Mouse (Mus musculus) cortical plate, adult 2 months (tissue): ENCODE measurements around the gene Slc25a48. TPM values are rescaled to one million over a fixed set of nuclear protein-coding genes. Genes with fewer than 3 reads are reported as not detected.

Experiments used
- H3K27ac ChIP-seq: fragments of 200-500 bp; 2 replicates; pipeline ENCODE4 v1.5.1; 2012; ENCODE audit warnings: low read length, control low read depth, inconsistent platforms; ENCODE audit not compliant: insufficient read depth
- H3K4me1 ChIP-seq: fragments of 200-500 bp; 2 replicates; pipeline ENCODE4 v1.6.1; 2011; ENCODE audit warnings: low read length; ENCODE audit not compliant: control insufficient read depth, insufficient read depth
- H3K4me3 ChIP-seq: fragments of 200-500 bp; 2 replicates; pipeline ENCODE4 v1.5.1; 2011; ENCODE audit warnings: mild to moderate bottlenecking, low read length, control low read depth; ENCODE audit not compliant: insufficient read depth
- CTCF ChIP-seq: fragments of 200-500 bp; IDR thresholded peaks from 2 replicates; pipeline ENCODE4 v1.5.1; 2011; ENCODE audit warnings: mild to moderate bottlenecking, control low read depth, low read length; ENCODE audit not compliant: insufficient read depth; ENCODE audit errors: extremely low read depth
- POLR2A ChIP-seq: fragments of 200-500 bp; IDR thresholded peaks from 2 replicates; pipeline ENCODE4 v1.6.1; 2011; ENCODE audit warnings: mild to moderate bottlenecking, low read length, control low read depth; ENCODE audit not compliant: insufficient read depth; ENCODE audit errors: extremely low read depth
- polyA plus RNA-seq: library from polyadenylated mRNA; depleted of rRNA; stranded (reverse); fragments of >200 nt; gene quantifications from 2 replicates; pipeline ENCODE4 v1.2.3, GENCODE M21; 2012

The Slc25a48 gene
- polyA plus RNA-seq, 1 experiment, result 0.04 TPM

DNA sequence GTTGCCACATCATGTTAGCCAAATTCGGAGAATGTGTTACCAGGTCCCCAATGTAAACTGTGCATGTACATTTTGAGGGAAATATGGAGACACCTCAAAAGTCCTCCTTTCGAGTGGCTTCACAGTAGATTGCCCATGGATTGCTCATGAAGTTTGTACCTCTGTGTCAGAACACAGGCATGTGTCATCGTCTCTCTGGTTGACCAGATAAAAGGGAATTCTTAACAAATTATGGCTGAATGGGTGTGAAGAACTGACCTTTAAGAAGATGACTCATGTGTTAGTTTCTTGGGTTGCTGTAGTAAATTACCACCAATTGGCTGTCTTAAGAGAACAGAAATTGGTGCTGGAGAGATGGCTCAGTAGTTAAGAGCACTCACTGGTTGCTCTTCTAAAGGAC lies 6.0 kb downstream of the Slc25a48 start:
- Histone ChIP-seq H3K27ac (no peak overlapping the region), H3K4me1 (no peaks in the 10 kb centered on the region), H3K4me3 (no peak overlapping the region)
- TF ChIP-seq POLR2A (no peak), CTCF (no peak)

DNA sequence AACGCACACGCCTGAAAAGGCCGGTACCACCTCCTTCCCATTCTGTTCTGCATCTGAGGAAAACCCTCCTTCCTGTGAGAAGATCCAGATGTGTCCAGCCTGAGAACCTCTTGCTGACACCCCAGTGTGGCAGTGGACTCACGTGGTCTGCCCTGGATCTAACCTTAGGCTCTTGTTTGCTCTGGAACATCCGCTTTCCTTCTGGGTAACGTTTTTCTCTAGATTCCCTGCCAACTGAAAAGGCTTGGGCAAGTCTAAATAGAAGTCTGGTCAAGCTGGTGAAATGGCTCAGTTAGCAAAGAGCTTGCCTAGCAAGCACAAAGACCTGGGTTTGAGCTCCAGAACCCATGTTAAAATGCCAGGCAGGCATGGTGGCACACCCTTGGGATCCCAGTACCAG lies 6.8 kb downstream of the Slc25a48 start:
- peaks cover 2% of the 10 kb centered on the region; the same call in 1 of the 2 replicates for H3K4me1 ChIP-seq

DNA sequence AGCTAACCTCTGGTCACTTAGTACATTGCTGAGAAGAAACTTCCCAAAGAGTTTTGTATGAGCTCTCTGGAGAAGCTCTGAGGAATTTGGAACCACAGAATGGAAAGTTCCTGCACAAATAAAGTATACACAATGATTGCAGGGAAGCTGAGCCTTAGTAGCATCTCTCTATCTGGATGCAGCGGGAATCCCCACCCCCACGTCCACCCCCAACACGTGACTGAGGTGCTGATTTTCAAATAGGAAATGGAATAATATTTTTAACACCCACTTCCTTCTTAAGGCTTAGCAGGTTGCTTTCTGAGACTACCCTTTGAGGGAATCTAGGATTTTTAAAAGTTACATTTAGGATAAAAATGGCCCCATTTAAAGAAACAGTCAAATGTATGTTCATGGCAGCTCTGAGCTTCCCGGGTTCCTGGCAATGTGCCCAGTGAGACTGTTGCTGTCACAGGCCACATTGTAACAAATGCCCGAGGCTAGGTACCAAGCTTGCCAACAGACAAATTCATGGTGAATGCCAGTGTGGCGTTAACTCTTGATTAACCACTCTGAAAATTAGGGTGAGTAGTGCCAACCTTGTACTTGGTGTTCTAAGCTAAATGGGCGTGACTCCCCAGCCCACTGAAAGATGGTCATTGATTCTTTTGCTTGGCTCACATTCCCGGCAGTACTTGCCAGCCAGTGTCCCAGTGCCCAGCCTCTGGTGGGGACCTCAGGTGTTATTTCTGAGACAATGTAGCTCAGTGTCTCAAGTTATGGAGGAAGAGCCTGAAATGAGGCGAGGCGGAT lies 11.3 kb downstream of the Slc25a48 start:
- Histone ChIP-seq H3K4me1 (peaks cover 2% of the 10 kb centered on the region; the same call in 1 of the 2 replicates), H3K4me3 (no peak overlapping the region), H3K27ac (no peak overlapping the region)
- TF ChIP-seq POLR2A (no peak), CTCF (no peak)

More for the DNA sequence above, 6.8 kb downstream of the Slc25a48 start:
- H3K4me3 ChIP-seq, result no peak overlapping the region
- no peak overlapping the region for H3K27ac ChIP-seq
- no peak for TF ChIP-seq CTCF
- no peak for TF ChIP-seq POLR2A

DNA sequence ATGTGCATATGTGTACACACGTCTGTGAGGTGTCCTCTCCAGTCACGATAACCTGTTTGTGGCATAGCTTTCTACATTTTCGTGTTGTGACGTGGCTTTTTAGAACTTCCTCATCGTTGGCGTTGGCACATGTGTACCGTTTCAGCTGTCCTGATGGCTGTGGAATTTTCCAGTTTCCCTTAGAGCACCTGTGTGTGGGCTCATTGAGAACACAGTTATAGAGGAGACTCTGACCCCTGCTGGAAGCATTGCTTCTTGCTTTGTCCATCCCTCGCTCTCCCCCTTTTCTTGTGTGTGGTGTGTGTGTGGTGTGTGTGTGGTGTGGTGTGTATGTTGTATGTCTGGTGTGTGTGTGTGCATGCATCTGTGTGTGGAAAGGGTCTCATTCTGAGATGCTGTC lies 11.9 kb downstream of the Slc25a48 start:
- H3K4me3 ChIP-seq, result no peak overlapping the region
- H3K4me1 ChIP-seq, result peaks cover 2% of the 10 kb centered on the region; the same call in 1 of the 2 replicates
- H3K27ac ChIP-seq, result no peak overlapping the region
- TF ChIP-seq CTCF (no peak), POLR2A (no peak)

DNA sequence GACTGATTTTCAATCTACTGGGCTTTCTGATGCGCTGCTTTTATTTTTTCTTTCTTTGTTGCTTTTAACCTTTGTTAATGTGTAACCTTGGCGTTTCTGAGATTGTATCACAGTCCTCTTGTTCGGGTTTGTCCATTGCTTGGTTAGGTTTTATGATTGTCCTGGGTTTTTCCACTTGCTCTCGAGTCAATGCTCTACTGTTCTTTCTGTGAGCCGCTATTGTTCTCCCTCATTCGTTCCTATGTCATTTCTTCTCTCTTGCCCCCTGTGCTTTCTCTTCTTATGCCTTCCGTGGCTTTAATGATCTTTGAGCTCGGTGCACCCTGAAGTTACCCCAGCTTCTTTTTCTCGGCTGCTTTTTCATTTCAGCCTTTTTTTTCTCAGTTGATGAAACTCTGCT lies 19.8 kb downstream of the Slc25a48 start:
- Histone ChIP-seq H3K4me3 (no peak overlapping the region), H3K27ac (peak overlapping the region; percentile 81)
- TF ChIP-seq POLR2A, result no peak
- TF ChIP-seq CTCF, result no peak

DNA sequence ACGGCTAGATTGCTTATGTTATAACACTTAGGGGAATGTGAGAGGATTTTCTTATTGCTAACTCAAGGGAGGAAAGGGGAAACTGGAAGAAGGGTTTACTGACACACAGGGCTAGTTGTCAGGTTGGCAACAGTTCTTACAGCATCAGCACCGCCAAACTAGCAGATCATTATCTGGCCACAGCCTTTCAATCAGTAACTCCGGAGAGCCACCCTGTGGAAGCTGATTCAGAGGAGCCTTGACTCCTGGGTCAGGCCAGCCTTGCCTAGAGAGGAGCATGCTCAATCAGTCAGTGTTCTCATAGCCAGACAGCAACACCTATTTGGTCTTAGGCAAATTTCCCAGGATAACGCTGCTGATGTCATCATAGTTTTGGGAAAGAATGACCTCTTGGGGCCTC lies 23.3 kb downstream of the Slc25a48 start:
- H3K27ac ChIP-seq, result no peak overlapping the region
- TF ChIP-seq CTCF, result no peak
- no peak for TF ChIP-seq POLR2A
- H3K4me1 ChIP-seq, result no peaks in the 10 kb centered on the region
- H3K4me3 ChIP-seq, result no peak overlapping the region

More for the DNA sequence above, 19.8 kb downstream of the Slc25a48 start:
- no peaks in the 10 kb centered on the region for H3K4me1 ChIP-seq

DNA sequence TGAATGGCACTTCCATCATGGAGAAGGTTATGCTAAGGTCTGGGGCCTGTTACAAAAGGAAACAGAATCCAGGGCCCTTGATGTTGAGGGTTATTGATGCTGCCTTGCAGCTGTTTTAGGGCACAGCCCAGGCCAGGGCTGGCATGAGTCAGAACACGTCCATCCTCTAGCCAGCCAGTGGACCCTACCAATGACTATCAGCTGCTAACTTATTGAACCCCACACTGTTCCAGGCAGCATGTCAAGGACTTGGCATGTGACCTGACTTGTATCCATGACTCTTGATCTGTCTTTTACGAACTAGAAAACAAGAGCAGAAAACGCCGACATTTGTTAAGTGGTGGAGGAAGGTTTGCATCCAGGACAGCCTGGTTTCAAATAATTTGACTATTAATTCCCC lies 24.6 kb downstream of the Slc25a48 start:
- Histone ChIP-seq H3K4me1 (no peaks in the 10 kb centered on the region), H3K27ac (no peak overlapping the region), H3K4me3 (no peak overlapping the region)
- no peak for TF ChIP-seq CTCF

DNA sequence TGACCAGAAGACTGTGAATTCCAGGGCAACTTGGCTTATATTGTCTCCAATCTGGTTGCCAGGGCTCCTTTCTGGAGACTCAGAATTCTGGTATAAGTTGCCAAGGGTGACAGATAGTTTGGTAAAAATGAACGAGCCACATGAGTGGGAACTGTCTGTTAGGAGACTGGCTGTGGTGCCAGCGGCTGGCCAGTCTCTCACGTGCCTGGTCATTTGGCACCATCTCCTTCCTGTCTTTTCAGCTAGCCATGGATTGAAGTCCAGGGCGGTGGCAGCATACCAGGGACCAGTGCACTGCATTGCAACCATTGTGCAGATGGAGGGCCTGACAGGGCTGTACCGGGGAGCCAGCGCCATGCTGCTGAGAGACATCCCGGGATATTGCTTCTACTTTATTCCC lies 25.1 kb downstream of the Slc25a48 start:
- H3K27ac ChIP-seq, result no peak overlapping the region
- TF ChIP-seq POLR2A (no peak), CTCF (no peak)
- no peaks in the 10 kb centered on the region for H3K4me1 ChIP-seq
- H3K4me3 ChIP-seq, result no peak overlapping the region

DNA sequence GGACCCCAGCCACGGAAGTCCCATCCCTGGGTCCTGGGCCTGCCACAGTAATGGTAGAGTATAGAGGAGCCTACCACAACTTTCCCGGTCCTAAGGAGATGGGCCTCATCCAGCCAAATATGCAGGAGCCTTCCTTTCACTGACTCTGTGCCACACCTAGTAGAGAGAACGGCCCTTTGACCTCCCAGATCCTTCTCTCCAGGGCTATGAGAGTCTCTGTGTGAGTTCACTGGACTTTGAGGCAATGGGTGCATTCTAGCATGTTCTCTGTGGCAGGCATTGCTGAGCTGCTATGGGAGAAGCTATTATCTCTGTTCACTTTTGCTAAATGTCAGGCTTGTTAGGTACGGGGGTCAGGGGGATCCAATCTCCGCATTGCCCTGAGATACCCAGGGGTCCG lies 25.6 kb downstream of the Slc25a48 start:
- no peak for TF ChIP-seq POLR2A
- TF ChIP-seq CTCF, result no peak

DNA sequence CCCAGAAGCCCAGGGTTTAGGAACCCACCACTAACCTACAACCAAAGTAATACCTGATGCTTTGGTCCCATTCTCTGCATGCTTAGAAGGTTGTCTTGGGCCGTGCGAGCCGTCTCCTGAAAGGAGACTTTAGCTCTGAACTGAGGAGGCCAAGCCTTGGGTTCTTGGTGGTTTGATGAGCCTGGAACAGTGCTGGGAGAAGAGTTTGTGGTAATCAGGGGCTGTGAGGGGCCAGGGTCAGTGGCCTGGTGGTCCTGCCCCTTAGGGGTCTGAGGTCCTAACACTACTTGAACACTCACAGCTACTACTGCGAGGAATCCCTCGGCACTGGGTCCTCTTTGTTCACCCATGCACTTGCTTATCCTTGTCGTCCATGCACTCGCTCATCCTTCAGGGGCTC lies 29.6 kb downstream of the Slc25a48 start:
- Histone ChIP-seq H3K27ac (no peak overlapping the region), H3K4me3 (no peak overlapping the region), H3K4me1 (no peaks in the 10 kb centered on the region)
- TF ChIP-seq CTCF (no peak), POLR2A (no peak)

More for the DNA sequence above, 25.6 kb downstream of the Slc25a48 start:
- Histone ChIP-seq H3K4me3 (no peak overlapping the region), H3K27ac (no peak overlapping the region), H3K4me1 (no peaks in the 10 kb centered on the region)
